Mouse (Mus musculus): ENCODE data around the gene Trmt5.
A peak's percentile ranks its signal among the peaks of the same experiment; 100 is the strongest.

Trmt5 gene

DNA sequence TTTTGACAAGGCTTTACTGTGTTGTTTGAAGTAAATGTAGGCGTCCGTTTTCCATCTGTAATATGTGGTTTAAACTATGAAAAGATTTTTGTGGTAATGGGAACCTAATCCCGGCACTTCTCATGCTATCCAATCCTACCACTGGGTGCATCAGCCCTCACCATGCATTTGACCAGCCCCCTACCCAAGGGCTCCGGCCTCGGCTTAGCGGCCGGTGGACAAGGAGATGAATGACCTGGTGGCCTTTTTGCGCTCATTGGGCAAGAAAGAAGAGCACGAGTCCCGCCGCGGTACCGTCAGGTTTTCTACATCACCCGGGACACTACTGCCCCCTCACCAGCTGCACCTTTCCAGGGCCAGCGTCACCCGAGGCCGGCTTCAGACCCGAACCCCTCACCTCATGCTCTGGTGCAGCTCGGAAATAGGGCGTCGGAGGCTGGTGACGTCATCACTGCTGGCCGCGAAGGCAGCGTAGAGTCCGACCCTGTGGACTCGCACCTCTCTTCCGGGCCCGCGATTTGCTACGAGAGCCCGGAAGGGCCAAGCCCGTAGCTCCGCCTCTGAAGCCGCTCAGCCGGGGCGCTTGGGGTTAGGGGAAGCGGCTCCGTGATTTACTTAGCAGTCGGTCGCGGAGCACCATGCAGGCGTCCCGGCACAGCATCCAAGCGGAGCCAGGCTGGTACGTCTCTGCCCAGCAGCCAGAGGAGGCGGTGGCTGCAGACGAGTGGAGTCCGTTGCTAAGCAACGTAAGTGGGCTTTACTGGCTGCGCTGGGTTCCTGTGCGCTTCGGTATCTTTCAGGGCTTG is at the start of gene Trmt5, which contains the start of gene Slc38a6:
TSS of gene Trmt5 (minus strand) at position 424 of the 806 bp plus-strand sequence.
TSS of gene Slc38a6 (plus strand) at position 493 of the 806 bp plus-strand sequence.
- DNase-seq (ENCODE audit: low spot score): peak; percentile 93

DNA sequence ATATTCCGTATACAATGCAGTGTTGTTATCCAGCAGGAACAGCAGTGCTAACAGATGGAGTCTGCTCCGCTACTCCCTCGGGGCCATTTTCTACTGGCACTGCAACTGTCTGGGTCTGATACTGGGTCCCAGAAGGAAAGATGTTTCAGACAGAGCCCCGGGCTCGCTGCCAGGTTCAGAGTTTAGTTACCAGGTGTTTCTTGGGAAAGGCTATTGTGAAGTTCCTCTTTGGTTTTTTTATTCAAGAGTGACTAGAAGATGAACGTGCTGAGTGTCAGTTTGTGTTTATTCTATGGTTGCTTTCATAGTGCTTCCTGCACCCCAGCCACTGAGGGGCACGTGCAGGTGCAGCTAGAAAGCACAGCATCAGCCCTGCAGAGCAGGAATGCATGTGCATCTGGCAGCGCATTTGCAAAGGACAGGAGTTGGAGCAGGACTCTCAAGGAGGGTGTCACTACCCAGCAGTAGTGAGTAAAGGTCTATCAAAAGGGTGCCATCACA is 47.6 kb upstream of the Trmt5 start:
- DNase-seq (ENCODE audit: low spot score): no peak

DNA sequence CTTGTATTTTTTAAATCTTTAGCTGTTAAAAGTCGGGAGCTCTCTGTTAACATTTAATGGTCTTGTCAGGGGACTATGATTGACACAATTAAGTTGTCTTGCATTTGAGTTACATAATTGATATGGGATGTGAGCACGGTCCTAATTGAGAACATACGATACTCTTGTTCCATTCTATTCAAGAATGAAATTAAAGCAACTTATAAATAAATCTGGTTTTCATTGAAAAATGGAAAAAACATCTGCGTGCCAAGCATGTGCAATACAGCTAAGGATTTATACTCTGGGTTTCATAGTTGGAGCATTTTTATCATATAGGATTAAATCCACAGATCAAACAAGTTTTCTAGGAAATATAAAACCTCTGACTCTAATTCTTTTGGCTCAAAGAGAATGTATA is 46.2 kb upstream of the Trmt5 start:
- DNase-seq (ENCODE audit: low spot score): no peak

DNA sequence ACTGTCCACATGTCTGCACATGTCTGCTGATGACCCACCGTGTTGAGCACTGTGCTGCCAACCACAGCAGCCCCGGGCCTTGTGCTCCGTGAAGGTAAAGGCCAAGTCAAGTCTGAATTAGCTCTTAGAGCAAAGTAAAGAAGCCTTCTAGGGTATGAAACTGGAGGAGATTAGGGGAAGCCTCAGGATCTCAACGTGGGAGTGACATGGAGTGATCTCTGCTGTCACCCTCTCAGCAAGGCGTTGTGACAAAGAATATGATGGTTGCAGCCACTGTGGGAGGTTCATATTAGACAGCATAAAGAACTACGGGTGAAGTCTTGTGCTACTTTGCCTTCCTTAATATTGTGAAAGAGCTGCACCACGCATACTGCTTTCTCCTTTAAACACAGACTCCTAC is 43.7 kb upstream of the Trmt5 start:
- DNase-seq (ENCODE audit: low spot score): no peak

DNA sequence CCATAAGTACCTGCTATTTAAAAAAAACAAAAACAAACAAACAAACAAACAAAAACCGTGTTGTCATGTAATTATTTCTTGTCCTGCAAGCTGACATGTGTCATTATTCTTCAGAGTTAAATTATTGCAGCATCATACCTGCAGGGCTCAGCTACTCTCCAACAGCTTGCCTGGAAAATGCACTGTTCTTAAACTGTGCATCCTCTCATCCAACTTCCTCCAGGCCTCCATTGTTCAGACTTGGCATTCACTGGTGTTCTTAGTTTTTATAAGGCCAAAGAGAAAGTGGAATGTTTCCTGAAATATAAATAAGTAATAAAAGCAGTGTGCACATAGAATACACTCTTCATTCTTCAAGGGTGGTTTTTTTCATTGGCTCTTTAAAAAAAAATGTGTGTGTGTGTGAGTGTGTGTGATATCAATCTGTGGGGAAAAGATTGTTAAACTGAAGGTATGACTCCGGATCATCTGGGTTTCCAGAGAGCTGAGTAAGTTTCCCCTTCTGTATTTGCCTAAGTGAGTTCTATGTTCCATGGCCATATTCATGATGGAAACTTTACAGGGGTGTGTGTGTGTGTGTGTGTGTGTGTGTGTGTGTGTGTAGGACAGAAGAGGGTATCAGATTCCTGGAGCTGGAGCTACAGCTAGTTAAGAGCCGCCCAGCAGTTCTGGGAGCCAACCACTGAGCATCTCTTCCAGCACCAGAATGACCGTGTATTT is 42.1 kb upstream of the Trmt5 start:
- DNase-seq (ENCODE audit: low spot score): no peak

DNA sequence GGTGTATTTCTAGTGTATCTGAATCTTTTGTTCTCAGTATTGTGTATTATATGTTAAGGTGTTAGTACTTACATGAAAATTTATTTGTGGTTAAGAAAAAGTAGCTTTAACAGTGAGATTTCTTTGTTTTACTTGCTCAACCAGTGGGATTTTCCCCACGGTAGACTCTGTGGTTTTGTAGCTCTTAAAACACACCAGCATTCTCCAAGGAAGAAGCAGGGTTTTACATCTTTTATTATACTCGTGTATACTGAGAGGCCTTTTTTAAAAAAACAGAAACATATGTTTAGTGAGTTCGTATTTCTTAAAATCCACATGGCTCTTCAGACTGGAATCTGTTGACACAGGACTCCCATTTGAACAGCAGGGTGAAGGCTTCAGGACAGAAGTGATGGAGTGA is 40.9 kb upstream of the Trmt5 start:
- DNase-seq (ENCODE audit: low spot score): no peak

DNA sequence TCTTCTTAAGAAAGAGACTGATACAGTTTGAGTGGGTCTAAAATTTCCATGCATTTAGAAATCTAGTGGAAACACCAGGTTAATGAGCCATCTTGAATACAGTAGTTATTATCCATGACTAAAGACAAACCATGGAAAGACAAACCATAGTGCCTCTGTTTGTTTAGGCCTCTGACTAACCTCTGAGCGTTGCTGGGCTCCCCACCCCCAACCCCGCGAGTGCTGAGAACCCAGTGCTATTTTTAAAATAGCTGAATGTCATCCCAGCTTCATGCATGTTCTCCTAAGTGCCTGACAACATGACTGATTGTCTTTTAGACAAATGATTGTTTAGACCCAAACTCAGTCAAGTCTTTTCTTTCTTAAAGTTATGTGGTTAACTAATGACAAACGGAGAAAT is 39.1 kb upstream of the Trmt5 start:
- no peak for DNase-seq (ENCODE audit: low spot score)

DNA sequence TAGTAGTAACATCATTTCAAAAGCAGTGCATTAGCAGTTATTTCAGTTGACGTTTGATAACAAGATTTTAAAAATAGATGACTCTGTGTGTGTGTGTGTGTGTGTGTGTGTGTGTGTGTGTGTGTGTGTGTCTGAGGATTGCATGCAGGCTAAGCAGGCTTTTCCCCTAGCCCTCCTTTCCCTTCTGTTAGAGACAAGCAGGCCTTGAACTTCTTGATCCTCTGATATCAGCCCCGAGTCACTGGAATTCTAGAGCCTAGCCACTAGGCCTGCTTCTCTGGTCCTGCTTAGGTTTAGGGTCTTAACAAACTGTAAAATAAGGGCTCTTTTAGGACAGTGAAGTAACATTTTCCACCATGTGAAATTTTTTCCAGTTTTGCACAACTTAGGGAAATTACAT is 38.7 kb upstream of the Trmt5 start:
- DNase-seq (ENCODE audit: low spot score): no peak

DNA sequence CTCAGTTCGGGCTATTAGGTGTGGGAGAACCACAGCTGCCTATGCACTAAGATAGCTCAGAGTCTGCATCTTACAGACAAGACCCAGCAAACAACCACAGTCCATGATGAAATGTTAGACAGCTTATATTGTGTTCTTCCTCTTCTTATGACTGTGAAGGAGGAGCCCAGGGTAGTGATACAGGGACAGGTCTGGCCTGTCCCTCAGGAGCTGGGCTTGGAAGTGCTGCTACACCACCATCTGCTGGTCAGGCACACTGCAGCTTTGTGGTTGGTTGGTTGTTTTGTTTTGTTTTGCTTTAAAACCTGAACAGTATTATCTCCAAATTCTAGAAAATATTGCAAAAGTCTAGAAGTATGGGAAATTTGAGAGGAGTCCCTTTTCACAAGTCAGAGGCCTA is 38.2 kb upstream of the Trmt5 start:
- peak; percentile 42 for DNase-seq (ENCODE audit: low spot score)

DNA sequence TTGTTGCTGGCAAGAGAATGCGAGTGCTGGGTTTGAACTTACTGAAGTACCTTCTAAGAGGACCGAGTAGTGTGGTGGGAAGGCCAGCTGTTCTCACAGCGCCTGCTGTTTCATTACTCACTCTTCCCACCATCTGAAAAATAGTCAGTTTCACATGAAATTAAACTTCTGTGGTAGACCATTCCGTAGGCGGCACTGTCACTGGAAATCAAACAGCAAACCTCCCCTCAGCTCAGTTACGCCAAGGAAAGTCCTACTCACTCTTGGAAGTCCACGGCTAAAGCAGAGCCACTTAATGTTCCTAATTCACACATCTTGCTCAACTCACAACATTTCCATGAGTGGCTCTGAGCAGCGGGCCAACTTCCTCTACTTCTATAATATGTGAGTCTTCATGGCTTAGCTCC is 37.7 kb upstream of the Trmt5 start:
- DNase-seq (ENCODE audit: low spot score): peak; percentile 59

DNA sequence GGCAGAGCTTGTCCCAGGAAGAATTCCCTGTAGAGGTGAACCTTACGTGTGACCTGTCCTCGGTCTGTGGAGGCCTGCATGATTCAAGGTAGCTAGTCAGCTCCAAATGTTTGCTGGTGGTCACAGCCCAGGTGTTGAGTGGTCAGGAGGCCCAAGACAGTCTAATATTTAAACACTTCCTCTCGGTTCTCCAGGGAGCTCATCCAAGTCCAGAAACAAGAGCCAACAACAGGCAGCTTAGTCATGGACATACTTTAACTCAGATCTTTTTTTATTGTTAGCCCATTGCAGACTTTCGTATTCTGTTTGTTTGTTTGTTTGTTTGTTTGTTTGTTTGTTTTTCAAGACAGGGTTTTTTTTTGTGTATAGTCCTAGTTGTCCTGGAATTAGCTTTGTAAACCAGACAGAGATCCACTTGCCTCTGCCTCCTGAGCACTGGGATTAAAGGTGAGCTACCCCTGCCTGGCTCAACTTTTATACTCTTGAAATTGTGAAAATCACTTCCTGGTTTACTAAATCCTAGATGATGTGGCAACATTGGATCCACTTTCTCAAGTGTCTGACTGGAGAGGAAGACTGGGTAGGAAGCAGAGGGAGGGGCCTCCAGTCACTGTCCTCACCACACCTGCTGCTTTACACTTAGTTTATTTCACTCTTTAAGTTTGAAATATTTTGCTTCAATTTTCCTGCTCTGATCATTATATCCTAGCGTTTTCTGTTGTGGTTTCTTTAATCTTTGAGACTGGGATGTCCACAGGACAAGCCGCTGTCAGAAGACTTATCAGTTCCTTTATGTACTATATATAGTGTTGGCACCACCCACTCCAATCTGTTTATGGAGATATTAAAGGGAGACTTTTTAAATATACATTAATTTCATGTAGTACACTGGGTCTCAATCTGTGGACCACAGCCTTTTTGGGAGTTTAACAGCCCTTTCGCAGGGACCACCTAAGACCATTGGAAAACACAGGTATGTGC is 31.5 kb upstream of the Trmt5 start:
- no peak for DNase-seq (ENCODE audit: low spot score)

DNA sequence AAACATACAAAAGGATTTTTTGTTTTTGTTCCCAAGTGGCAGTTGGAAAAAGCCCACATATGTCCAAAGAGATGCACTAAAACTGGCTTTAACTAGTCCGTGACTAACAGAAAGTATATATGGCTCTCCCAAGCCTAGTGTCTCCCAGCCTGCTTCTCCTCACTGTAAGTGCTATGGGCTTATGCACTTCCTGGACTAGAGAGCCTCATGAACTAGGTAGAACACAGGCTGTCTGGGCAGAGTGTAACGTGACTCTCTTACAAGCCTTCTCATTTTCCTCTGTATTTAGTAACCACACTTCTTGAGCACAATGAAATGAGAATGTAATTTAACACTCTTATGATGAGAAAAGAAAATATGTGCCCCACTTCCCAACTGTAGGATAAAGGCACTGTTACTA is 22.2 kb upstream of the Trmt5 start:
- DNase-seq (ENCODE audit: low spot score): no peak

DNA sequence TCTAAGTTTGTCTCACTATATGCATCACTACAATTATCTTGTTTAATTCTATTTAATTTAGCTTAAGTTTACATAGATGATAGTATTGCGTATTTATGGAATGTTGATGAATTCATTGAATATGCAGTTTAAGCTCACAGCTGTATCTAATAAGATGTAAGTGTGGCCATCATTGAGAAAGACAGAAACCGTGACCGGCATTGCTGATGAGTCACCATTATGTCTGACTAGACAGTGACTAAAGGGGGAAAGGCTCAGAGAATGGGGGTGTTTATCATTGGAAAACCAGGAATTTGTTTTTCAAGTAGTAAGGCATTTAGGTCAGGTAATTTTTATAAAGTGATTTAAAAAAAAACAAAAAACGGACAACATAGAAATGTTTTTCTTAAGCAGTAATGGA is 21.2 kb upstream of the Trmt5 start:
- DNase-seq (ENCODE audit: low spot score): no peak

DNA sequence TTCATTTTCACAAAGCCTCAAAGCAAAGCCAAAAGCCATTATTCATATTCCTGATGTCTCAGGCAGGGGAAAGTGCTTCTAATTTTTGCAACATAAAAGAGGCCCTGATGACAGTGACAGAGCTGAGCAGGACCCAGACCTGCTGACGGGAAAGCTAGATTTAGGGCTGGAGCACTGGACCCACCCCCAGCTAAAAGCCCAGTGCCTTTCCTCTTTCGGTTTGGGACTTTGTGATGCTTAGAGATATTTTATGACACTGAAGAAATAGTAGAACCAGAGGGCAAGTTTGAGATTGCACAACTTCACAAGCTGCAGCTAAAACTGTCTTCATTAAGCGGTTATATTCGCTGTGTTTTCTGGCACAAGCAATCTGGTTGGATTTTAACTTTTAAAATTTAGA is 18.1 kb upstream of the Trmt5 start:
- no peak for DNase-seq (ENCODE audit: low spot score)

DNA sequence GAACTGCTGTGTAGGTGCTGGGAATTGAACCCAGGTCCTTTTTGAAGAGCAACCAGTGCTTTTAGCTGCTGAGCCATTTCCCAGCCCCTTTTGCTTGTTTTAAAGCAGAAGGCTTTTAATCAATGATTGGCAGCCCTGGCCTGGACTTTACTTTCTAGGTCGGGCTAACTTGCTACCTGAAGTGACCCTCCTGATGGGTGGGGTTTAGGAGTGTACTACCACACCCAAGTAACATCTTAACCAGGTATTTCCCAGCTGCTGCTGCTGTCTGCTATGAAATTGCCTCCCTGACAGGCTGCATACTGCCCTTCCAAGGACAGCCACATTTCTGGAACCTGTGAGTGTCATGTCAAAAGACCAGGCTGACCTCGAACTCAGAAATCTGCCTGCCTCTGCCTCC is 14.0 kb upstream of the Trmt5 start:
- no peak for DNase-seq (ENCODE audit: low spot score)

DNA sequence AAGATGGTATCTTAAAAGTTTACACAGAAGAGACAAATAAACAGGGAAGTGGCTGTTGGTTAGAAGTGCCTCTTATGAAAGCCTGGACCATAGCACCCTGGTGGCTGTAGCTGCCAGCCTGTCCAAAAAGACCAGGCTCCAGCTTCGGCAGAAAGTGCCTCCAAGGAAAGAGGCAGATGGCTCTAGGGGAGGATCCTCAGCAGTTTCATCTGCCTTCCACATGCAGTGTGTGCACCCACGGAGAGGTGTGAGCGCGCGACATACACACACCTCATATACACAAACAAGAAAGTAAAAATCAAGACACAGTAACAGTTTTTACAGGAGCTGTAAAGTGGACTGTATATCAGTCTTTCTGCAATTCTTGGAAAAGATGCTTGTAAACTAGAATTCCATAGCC is 12.1 kb upstream of the Trmt5 start:
- no peak for DNase-seq (ENCODE audit: low spot score)

DNA sequence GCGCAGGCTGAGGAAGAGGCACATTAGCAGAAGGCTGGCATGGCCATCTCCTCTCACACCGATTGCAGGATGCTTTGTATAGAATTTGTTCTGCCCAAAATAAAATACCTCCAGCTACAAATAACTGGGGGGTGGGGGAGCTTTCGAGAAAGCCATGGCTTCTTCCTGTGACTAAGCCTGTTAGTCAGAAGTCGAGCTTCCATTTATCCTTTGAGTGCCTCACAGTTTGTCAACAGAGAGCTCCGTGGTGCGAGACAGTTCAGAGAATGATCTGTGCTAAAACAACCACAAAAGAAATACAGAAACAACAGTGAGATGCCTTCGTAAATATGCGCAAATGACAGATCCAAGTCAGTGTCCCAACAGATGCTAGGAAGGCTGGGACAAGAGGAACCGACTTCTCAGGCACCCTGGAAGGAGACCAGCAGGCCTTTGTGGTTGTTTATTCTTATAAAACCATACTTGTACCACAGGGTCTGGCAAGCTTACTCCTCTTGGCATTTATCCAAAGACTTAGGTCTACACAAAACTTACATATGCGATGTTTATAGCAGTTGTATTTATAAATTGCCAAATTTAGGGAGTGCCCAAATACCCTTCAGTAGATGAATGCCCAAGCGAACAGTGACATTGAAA is 9.1 kb upstream of the Trmt5 start:
- no peak for DNase-seq (ENCODE audit: low spot score)

DNA sequence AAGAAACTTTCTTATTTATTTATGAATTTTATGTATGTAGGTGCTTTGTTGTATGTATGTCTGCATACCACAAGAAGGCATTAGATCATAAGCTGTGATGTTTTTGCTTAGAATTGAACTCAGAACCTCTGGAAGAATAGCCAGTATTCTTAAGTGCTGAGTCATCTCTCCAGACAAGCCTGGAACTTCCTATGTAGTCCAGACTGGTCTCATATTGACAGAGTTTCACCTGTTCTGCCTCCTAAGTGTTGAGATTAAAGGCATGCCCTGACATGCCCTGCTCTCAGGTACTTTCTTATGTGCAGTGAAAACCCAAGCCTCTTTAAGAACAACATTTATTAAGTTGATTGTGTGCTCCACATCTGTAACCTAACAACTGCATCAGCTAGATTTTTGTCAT is 8.4 kb upstream of the Trmt5 start:
- DNase-seq (ENCODE audit: low spot score): no peak

DNA sequence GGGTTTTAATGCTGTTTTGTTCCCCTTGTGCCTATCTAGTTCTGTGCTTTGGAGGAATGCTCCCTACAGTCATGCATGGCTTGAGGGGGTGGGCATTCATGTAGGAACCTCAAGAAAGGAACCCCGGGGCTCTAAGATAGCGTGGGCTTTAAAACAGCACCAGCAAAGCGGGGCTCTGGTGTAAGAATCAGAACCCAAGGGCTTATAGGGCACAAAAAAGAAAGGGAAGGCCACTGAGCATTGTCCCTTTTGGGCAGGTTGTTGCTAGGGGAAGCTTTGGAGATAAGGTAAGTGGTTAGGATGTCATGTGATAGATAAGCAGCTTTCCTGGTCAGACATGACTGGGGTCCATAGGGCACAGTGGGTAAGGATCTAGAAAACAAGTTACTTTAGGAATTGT is 2.1 kb upstream of the Trmt5 start:
- DNase-seq (ENCODE audit: low spot score): no peak

DNA sequence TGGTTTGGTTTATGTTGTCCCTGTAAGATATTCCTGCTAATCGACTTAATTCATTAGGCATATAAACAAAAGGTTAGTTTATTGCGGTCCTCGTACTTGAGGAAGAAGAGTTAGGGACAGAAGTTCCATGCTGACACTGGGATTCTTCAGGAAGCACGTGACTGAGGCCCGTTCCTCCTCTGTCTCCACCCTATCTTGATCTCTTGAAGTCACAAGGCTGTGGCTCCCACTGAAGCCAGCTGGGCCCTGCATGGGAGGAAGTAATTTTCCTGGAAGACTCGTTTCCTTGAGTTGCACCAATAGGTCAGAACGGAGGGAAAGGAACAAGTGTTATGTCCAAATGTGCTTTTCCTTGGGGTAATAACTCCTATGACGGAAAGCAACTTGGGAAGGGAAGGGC is 1.1 kb upstream of the Trmt5 start:
- DNase-seq (ENCODE audit: low spot score): peak; percentile 53

DNA sequence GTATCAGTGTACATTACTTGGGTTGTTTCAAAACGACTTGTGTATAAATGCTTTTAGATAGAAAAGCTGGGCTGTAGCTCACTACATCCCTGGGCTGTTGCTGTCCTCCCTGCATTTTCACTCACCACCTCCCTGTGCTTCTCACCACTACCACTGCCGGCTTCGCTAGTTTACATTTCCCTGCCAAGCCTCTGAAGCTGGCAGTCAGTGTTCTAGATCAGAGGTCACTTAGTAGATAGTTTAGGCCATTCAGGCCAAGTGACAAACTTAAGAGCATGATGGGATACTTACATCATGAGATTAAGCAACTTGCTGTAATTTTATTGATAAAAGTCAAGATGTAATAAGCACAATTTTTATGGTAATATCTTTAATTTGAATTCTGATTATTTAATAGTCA is 11.6 kb downstream of the Trmt5 start:
- DNase-seq (ENCODE audit: low spot score): no peak

DNA sequence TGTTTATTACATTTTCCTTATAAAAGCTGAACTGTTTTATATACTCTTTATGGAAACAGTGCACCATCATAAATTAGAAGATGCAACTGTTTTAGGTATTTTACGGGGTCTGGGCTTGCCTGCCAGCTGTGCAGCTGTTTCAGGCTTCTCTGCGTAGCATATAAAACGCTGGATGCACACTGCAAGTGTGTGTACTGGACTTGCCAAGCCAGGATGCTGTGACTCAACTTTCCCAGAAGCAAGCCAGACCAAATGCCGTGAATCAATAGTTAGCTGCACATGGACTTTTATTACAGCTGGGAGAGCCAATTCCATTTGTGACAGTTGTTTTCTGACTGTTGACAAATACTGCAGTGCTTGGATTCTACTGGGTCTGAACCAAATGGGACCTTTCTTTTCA is 16.6 kb downstream of the Trmt5 start:
- no peak for DNase-seq (ENCODE audit: low spot score)
